Mouse (Mus musculus) liver, postnatal 0 days (tissue): Measurements from ENCODE around the gene Hyal1.

ENCODE experiments used
- CTCF ChIP-seq: sonication (generic); IDR thresholded peaks from 2 replicates; pipeline ENCODE4 v1.5.1; 2016; ENCODE audit warnings: antibody characterized with exemption, low read depth
- EP300 ChIP-seq: IDR thresholded peaks from 2 replicates; pipeline ENCODE4 v1.6.1; 2016; ENCODE audit warnings: antibody characterized with exemption, low read depth, mild to moderate bottlenecking

DNA sequence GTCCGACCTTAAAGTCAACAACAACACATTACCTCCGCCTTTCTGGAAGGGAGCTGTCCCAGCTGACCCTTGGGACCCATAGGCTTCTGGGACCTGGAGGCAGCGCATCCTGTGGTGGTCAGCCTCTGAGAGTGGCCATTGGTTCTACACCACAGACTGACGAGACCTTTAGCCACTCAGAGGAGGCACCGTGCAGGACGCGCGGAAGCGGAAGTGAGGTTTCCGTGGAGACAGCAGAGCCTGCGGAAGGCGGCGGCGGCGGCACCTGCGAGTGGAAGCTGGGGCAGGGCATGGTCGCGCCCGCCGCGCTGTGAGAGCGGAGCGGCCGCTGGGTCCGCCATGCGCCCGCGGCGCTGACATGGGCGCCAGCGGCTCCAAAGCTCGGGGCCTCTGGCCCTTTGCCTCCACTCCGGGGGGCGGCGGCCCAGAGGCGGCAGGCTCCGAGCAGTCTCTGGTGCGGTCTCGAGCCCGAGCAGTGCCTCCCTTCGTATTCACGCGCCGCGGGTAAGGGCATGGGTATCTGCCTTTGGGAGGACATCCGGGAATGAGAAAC, 13.6 kb upstream of the Hyal1 start, which contains the start of gene Tusc2:
- TF ChIP-seq EP300 (no peak), CTCF (no peak)
